Mouse (Mus musculus) liver, adult 2 months (tissue): ENCODE data around the gene Wap. TPM values are rescaled to one million over a fixed set of nuclear protein-coding genes. Genes with fewer than 3 reads are reported as not detected.

Source experiments
- DNase-seq: peaks from one replicate; pipeline ENCODE4 v3.0.0-alpha.2; 2011; ENCODE audit warnings: low read depth, low spot score; ENCODE audit errors: extremely low read depth
- H3K27ac ChIP-seq: fragments of 200-500 bp; replicated peaks from 2 replicates; pipeline ENCODE4 v1.5.1; 2012; ENCODE audit warnings: low read depth, mild to moderate bottlenecking, control low read depth, inconsistent platforms, low read length; ENCODE audit not compliant: insufficient read depth
- H3K27me3 ChIP-seq: fragments of 200-500 bp; 2 replicates; pipeline ENCODE4 v1.6.1; 2012; ENCODE audit warnings: mild to moderate bottlenecking, moderate library complexity, low read length, inconsistent platforms; ENCODE audit not compliant: control insufficient read depth, insufficient read depth
- H3K36me3 ChIP-seq: fragments of 200-500 bp; 2 replicates; pipeline ENCODE4 v1.6.1; 2012; ENCODE audit warnings: low read length, inconsistent platforms; ENCODE audit not compliant: control insufficient read depth, insufficient read depth
- H3K4me1 ChIP-seq: fragments of 200-500 bp; 2 replicates; pipeline ENCODE4 v1.6.1; 2011; ENCODE audit warnings: low read length; ENCODE audit not compliant: control insufficient read depth, insufficient read depth
- H3K4me3 ChIP-seq: fragments of 200-500 bp; 2 replicates; pipeline ENCODE4 v1.5.1; 2011; ENCODE audit warnings: low read depth, mild to moderate bottlenecking, control low read depth, low read length, moderate library complexity; ENCODE audit not compliant: insufficient read depth
- H3K79me2 ChIP-seq: fragments of 200-500 bp; 2 replicates; pipeline ENCODE4 v1.6.1; 2012; ENCODE audit warnings: inconsistent platforms, mild to moderate bottlenecking, low read length, moderate library complexity; ENCODE audit not compliant: control insufficient read depth, insufficient read depth
- H3K9ac ChIP-seq: fragments of 200-500 bp; 2 replicates; pipeline ENCODE4 v1.6.1; 2012; ENCODE audit warnings: low read depth, mild to moderate bottlenecking, control low read depth, inconsistent platforms, low read length
- CTCF ChIP-seq: fragments of 200-500 bp; IDR thresholded peaks from 2 replicates; pipeline ENCODE4 v1.5.1; 2011; ENCODE audit warnings: low read depth, low read length, control low read depth
- POLR2A ChIP-seq: fragments of 200-500 bp; IDR thresholded peaks from 2 replicates; pipeline ENCODE4 v1.6.1; 2011; ENCODE audit warnings: low read length, control low read depth; ENCODE audit not compliant: insufficient read depth; ENCODE audit errors: extremely low read depth
- WGBS: fragments of 180-500 bp; shearing (Covaris S2); methylation state at CpG from one replicate; pipeline ENCODE4 v1.1.7; 2018; 5-methylcytosine and 5-hydroxymethylcytosine counted together
- polyA plus RNA-seq: library from polyadenylated mRNA; depleted of rRNA; stranded (reverse); fragments of >200 nt; gene quantifications from 2 replicates; pipeline ENCODE4 v1.2.3, GENCODE M21; 2012
- total RNA-seq: library from RNA; depleted of rRNA; stranded (reverse); fragments of >200 nt; gene quantifications from 2 replicates; pipeline ENCODE4 v1.2.3, GENCODE M21; 2014

The Wap gene
- total and polyA plus RNA-seq, 2 experiments: not detected

DNA sequence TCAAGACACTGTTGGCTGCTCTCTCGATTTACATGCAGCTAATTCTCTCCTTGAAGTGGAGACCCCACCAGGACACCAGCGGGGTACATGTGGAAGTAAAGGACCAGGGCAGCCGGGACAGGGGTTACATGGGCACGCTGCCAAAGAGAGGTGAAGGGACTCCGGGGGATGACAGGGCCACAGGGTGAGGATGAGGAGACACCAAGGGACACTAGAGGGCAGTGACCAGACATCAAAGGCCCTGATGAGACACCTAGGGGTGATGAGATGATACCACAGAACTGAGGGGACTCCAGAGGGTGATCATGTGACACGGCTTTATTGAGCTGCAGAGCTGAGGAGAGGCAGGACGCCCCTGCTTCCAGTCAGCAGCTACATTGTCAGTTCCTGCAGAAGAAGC lies 40.9 kb downstream of the Wap start:
- Histone ChIP-seq H3K36me3 (peaks cover 6% of the 10 kb centered on the region; the same call in 1 of the 2 replicates), H3K79me2 (no peaks in the 10 kb centered on the region), H3K9ac (no peak overlapping the region)

DNA sequence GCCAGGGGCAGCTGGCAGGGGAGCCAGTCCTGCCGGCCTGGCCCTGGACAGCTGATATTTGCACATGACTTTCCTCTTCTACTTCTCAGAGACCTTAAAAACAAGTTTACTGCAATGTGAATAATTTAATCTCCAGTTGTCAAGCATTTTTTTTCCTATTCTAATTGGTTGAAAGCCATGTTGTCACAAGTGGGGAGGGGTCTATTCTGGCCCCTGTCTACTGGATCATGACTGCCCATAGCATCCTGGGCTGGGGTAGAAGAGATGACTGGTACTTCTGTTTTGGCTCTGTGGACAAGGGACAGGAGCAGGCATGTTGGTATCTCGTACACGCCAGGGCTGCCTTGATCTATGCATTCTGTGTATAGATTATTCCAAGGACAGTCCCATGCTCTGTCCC lies 41.8 kb downstream of the Wap start:
- Histone ChIP-seq H3K4me1 (no peaks in the 10 kb centered on the region), H3K4me3 (no peak overlapping the region), H3K27me3 (no peaks in the 10 kb centered on the region), H3K27ac (no peak overlapping the region), H3K36me3 (peaks cover 12% of the 10 kb centered on the region; the same call in 1 of the 2 replicates), H3K9ac (no peak overlapping the region), H3K79me2 (no peaks in the 10 kb centered on the region)
- WGBS: 82% methylated on average over 3 of the region's 3 CpGs
- DNase-seq: no peak
- no peak for TF ChIP-seq POLR2A
- no peak for TF ChIP-seq CTCF

More for the DNA sequence above, 40.9 kb downstream of the Wap start:
- Histone ChIP-seq H3K27ac (no peak overlapping the region), H3K4me1 (no peaks in the 10 kb centered on the region), H3K4me3 (no peak overlapping the region), H3K27me3 (no peaks in the 10 kb centered on the region)
- WGBS: 78% methylated on average over 7 of the region's 7 CpGs
- TF ChIP-seq CTCF (no peak), POLR2A (no peak)
- no peak for DNase-seq

- DNase-seq: no peak
- Histone ChIP-seq H3K36me3 (peaks cover 14% of the 10 kb centered on the region; the same call in 1 of the 2 replicates), H3K4me1 (no peaks in the 10 kb centered on the region), H3K79me2 (no peaks in the 10 kb centered on the region), H3K9ac (no peak overlapping the region), H3K27me3 (no peaks in the 10 kb centered on the region), H3K4me3 (no peak overlapping the region), H3K27ac (no peak overlapping the region)
- no peak for TF ChIP-seq POLR2A
- no peak for TF ChIP-seq CTCF
- 98% methylated on average over 6 of the region's 6 CpGs for WGBS
Measured at GRCm38 (mm10) chr11:6596205-6596604, 42.2 kb downstream of the Wap start.

GRCm38 (mm10) chr11:6595339-6595738 lies 43.1 kb downstream of the Wap start:
- no peak for DNase-seq
- Histone ChIP-seq H3K79me2 (no peaks in the 10 kb centered on the region), H3K27me3 (no peaks in the 10 kb centered on the region), H3K4me3 (no peak overlapping the region), H3K4me1 (no peaks in the 10 kb centered on the region), H3K27ac (no peak overlapping the region), H3K36me3 (peaks cover 16% of the 10 kb centered on the region; the same call in 1 of the 2 replicates), H3K9ac (no peak overlapping the region)
- WGBS: 88% methylated on average over 5 of the region's 5 CpGs
- TF ChIP-seq POLR2A: no peak
- no peak for TF ChIP-seq CTCF

- no peak for DNase-seq
- no peak overlapping the region for H3K27ac ChIP-seq
- peaks cover 16% of the 10 kb centered on the region; the same call in 1 of the 2 replicates for H3K36me3 ChIP-seq
- no peak overlapping the region for H3K4me3 ChIP-seq
- H3K9ac ChIP-seq: no peak overlapping the region
- TF ChIP-seq CTCF (no peak), POLR2A (no peak)
- H3K27me3 ChIP-seq: no peaks in the 10 kb centered on the region
- H3K4me1 ChIP-seq: no peaks in the 10 kb centered on the region
- WGBS: 89% methylated on average over 6 of the region's 6 CpGs
- H3K79me2 ChIP-seq: no peaks in the 10 kb centered on the region
Measured at GRCm38 (mm10) chr11:6594845-6595244, 43.6 kb downstream of the Wap start.

- no peaks in the 10 kb centered on the region for H3K27me3 ChIP-seq
- no peaks in the 10 kb centered on the region for H3K4me1 ChIP-seq
- DNase-seq: no peak
- no peak overlapping the region for H3K4me3 ChIP-seq
- peaks cover 16% of the 10 kb centered on the region; the same call in 1 of the 2 replicates for H3K36me3 ChIP-seq
- WGBS: 94% methylated on average over 11 of the region's 11 CpGs
- TF ChIP-seq CTCF: no peak
- TF ChIP-seq POLR2A: no peak
- H3K27ac ChIP-seq: no peak overlapping the region
- no peak overlapping the region for H3K9ac ChIP-seq
- no peaks in the 10 kb centered on the region for H3K79me2 ChIP-seq
Measured at GRCm38 (mm10) chr11:6593406-6593805, 45.0 kb downstream of the Wap start.
